Mouse (Mus musculus) embryonic facial prominence, embryonic 15.5 days (tissue): ENCODE results near the gene Mthfd1. TPM values are rescaled to one million over a fixed set of nuclear protein-coding genes. Genes with fewer than 3 reads are reported as not detected.
A peak's percentile ranks its signal among the peaks of the same experiment; 100 is the strongest.

ENCODE experiments used
- ATAC-seq: fragments of 200-750 bp; cut with Nextera tagmentation; 2 replicates; pipeline ENCODE4 v1.8.0; 2017; ENCODE audit warnings: low read depth, moderate TSS enrichment; ENCODE audit not compliant: insufficient number of reproducible peaks, low FRiP score, low TSS enrichment
- H3K27ac ChIP-seq: fragments of 300-500 bp; sonication (generic); replicated peaks from 2 replicates; pipeline ENCODE4 v1.5.1; 2015; ENCODE audit warnings: mild to moderate bottlenecking, inconsistent platforms
- H3K27me3 ChIP-seq: fragments of 300-500 bp; sonication (generic); 2 replicates; pipeline ENCODE4 v1.6.1; 2015; ENCODE audit warnings: inconsistent platforms
- H3K36me3 ChIP-seq: fragments of 300-500 bp; sonication (generic); 2 replicates; pipeline ENCODE4 v1.6.1; 2015; ENCODE audit warnings: mild to moderate bottlenecking, inconsistent platforms
- H3K4me1 ChIP-seq: fragments of 300-500 bp; sonication (generic); 2 replicates; pipeline ENCODE4 v1.6.1; 2015; ENCODE audit warnings: inconsistent platforms
- H3K4me2 ChIP-seq: fragments of 300-500 bp; sonication (generic); replicated peaks from 2 replicates; pipeline ENCODE4 v1.6.1; 2015; ENCODE audit warnings: mild to moderate bottlenecking, inconsistent platforms
- H3K4me3 ChIP-seq: fragments of 300-500 bp; sonication (generic); replicated peaks from 2 replicates; pipeline ENCODE4 v1.5.1; 2015; ENCODE audit warnings: mild to moderate bottlenecking, inconsistent platforms
- H3K9ac ChIP-seq: fragments of 300-500 bp; sonication (generic); 2 replicates; pipeline ENCODE4 v1.6.1; 2015; ENCODE audit warnings: inconsistent platforms
- H3K9me3 ChIP-seq: fragments of 300-500 bp; sonication (generic); replicated peaks from 2 replicates; pipeline ENCODE4 v1.6.1; 2016; ENCODE audit warnings: inconsistent platforms
- WGBS: fragments of 180-500 bp; shearing (Covaris S2); methylation state at CpG from one replicate; pipeline ENCODE4 v1.1.7; 2015; 5-methylcytosine and 5-hydroxymethylcytosine counted together
- polyA plus RNA-seq: library from polyadenylated mRNA; unstranded; fragments of >200 nt; fragmentation: Nextera tagmentation; extraction: Ambion mirVana; gene quantifications from 2 replicates; pipeline ENCODE4 v1.2.1, GENCODE M21; 2015

Mthfd1 gene
- polyA plus RNA-seq, 1 experiment from 2014 or later = 56.6 TPM

DNA sequence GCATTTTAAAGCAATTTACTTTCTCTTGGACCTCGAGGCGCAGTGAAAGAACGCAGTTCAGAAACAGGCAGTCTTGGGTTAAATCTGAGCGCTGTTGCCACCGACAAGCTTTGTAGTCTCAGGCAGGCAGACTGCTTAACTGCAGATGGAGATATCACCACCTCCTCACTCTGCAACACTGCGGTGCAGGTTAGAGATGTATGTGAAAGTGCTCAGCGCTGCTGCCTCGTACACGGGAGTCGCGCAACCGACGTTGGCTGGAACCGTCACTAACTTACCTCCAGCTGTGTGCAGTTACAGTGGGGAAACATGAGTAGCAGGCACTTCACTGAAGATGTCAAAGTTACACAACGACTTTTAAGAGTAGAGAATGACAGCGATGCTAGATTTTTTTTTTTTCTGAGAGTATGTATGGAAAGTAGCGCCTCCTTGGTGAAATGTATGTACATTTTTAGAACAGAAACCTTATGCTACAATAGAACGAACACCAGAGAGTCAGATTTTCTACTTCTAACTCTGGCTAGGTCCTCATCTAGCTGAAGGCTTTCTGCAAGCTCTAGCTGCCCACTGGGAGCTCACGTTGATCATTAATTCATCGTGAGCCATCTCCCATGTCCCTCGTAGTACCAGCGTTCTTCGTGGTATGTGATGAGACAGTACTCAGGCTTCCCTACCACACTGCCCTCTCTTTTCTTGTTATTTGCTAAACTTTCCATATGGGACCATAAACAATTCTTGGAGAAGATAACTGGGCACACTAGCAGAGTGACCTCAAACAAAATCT is 71.5 kb downstream of the Mthfd1 start:
- H3K4me2 ChIP-seq = no peak overlapping the region
- no peak overlapping the region for H3K4me3 ChIP-seq
- 0 out of 2 replicates have a peak, but pooled peaks cover 14% of the 10 kb centered on the region for H3K4me1 ChIP-seq
- H3K27me3 ChIP-seq = no peaks in the 10 kb centered on the region
- no peak for ATAC-seq
- 0 out of 2 replicates have a peak, but pooled peaks cover 6% of the 10 kb centered on the region for H3K36me3 ChIP-seq
- H3K9me3 ChIP-seq = no peaks in the 10 kb centered on the region
- WGBS = 79% methylated on average over 23 of the region's 23 CpGs
- no peak overlapping the region for H3K27ac ChIP-seq
- H3K9ac ChIP-seq = no peak overlapping the region

DNA sequence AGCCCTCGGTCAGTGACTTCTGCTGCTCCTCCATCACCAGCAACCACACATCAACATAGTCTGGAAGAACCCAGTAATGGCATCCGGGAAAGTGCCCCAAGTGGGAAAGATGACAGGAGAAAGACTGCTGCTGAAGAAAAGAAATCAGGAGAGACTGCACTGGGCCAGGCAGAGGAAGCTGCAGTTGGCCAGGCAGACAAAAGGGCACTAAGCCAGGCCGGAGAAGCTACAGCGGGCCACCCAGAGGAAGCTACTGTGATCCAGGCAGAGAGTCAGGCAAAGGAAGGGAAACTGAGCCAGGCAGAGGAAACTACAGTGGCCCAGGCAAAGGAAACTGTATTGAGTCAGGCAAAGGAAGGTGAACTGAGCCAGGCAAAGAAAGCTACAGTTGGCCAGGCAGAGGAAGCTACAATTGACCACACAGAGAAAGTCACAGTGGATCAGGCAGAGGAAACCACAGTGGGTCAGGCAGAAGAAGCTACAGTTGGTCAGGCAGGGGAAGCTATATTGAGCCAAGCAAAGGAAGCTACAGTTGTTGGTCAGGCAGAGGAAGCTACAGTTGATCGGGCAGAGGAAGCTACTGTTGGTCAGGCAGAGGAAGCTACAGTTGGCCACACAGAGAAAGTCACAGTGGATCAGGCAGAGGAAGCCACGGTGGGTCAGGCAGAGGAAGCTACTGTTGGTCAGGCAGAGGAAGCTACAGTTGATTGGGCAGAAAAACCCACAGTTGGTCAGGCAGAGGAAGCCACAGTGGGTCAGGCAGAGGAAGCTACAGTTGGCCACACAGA is 73.7 kb downstream of the Mthfd1 start:
- H3K4me1 ChIP-seq = 0 out of 2 replicates have a peak, but pooled peaks cover 14% of the 10 kb centered on the region

DNA sequence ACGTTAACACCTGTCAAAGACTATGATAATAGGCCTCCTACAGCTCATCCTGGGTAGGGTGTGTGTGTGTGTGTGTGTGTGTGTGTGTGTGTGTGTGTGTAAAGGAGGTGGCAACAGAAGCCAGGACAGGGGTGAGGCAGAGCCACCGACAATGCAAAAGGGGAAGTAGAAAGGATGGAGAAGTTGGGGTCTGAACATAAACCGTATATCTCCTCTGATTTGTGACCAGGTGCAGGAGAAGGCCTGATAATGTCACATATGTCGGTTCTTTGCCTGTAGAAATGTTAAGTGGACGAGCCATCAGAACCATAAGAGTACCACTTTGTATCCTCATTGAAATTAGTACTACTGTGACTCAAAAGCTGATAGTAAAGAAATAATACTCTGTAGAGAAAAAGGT is 78.6 kb downstream of the Mthfd1 start:
- no peak for ATAC-seq
- no peaks in the 10 kb centered on the region for H3K36me3 ChIP-seq

More for the DNA sequence above, 73.7 kb downstream of the Mthfd1 start:
- WGBS = 87% methylated on average over 6 of the region's 6 CpGs
- H3K9me3 ChIP-seq = no peaks in the 10 kb centered on the region
- no peaks in the 10 kb centered on the region for H3K36me3 ChIP-seq
- no peaks in the 10 kb centered on the region for H3K27me3 ChIP-seq
- no peak for ATAC-seq
- H3K4me2 ChIP-seq = no peak overlapping the region
- H3K4me3 ChIP-seq = no peak overlapping the region
- H3K27ac ChIP-seq = no peak overlapping the region
- H3K9ac ChIP-seq = no peak overlapping the region

DNA sequence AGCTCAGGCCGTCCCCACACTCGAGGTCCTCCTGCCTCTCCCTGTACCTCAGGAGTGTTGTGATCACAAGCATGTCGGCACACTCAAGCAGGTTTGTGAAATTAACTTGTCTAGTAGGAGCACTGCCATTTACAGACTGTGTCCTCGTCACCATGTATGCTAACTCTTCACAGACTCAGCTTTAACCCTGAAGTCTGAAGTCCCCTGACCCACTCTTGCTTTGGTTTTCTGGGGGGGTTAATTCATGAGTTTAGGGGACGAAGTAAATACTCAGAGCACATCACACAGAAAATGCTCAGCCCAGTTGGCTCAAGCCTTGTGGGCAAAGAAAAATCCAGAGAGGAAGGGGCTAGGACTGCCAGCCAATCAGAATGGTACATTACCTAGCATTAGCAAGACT is 80.5 kb downstream of the Mthfd1 start:
- H3K4me1 ChIP-seq = no peaks in the 10 kb centered on the region
- no peak overlapping the region for H3K9ac ChIP-seq
- no peak for ATAC-seq
- H3K4me3 ChIP-seq = no peak overlapping the region
- no peak overlapping the region for H3K4me2 ChIP-seq
- no peaks in the 10 kb centered on the region for H3K27me3 ChIP-seq
- no peaks in the 10 kb centered on the region for H3K36me3 ChIP-seq
- H3K27ac ChIP-seq = no peak overlapping the region
- WGBS = 81% methylated on average over 5 of the region's 5 CpGs
- H3K9me3 ChIP-seq = no peaks in the 10 kb centered on the region

More for the DNA sequence above, 78.6 kb downstream of the Mthfd1 start:
- no peaks in the 10 kb centered on the region for H3K9me3 ChIP-seq
- H3K27ac ChIP-seq = no peak overlapping the region
- no peak overlapping the region for H3K9ac ChIP-seq
- H3K4me2 ChIP-seq = no peak overlapping the region
- H3K4me1 ChIP-seq = no peaks in the 10 kb centered on the region
- no peaks in the 10 kb centered on the region for H3K27me3 ChIP-seq
- H3K4me3 ChIP-seq = no peak overlapping the region
- 90% methylated on average over 5 of the region's 5 CpGs for WGBS

DNA sequence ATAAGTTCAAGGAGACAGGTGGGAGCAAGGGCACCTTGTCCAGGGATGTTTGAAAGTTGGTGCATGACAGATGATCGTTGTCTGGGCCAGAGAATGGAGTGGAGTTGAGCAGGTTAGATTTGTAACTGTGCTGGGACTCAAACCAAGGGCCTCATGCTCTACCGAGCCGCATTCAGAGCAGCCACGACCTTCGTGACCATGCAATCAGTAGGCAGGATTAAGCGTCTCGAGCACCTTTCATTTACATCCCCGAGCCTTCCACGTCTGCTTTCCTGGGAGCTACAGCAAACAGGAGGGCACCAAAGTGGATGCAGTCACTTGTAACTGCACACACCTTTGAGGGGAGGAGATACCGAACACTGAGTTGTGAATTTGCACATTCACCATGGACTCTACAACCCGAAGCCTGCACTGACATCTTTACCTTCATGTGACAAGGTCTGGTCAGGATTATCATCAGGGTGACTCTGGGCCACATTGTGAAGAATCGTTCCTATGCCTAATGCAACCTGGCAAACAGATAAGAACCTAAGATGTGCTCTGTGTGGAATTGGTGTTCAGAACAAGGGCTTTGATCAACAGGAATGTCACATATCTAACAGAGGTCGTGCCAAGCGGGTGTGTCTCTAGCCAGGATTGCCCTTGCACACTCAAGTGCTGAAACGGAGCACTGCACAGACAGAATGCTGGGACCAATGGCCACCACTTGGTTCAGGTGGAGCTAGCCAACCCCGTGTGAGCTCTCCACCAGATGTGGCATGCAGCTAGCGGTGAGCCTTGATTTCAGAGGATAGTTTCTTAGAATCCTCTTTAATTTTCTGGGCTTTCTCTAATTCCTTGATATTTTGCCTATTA is 81.2 kb downstream of the Mthfd1 start:
- Histone ChIP-seq H3K27ac (no peak overlapping the region), H3K4me3 (no peak overlapping the region), H3K4me2 (no peak overlapping the region), H3K4me1 (no peaks in the 10 kb centered on the region), H3K9me3 (no peaks in the 10 kb centered on the region), H3K27me3 (no peaks in the 10 kb centered on the region), H3K36me3 (no peaks in the 10 kb centered on the region), H3K9ac (no peak overlapping the region)
- 76% methylated on average over 17 of the region's 17 CpGs for WGBS
- no peak for ATAC-seq

DNA sequence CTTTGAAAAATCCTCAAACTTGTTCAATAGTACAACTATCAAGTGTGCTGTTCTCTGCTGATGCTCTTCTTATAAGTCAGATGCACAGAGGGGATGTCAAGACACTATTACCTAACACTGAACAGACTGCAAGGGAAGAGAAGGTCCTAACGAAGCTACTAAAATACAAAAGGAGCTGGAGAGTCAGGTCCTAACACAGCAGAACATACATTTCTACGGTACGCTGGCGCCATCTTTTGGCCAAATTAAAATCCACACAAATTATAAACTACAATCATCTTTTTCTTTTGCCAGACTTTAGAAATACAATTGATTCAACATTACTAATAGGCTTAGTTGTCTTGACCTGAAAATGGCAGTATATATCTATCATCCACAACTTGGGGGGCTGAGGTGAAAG is 86.0 kb downstream of the Mthfd1 start:
- no peak overlapping the region for H3K27ac ChIP-seq
- H3K9me3 ChIP-seq = no peaks in the 10 kb centered on the region
- peaks cover 2% of the 10 kb centered on the region; the same call in 1 of the 2 replicates for H3K36me3 ChIP-seq
- no peak overlapping the region for H3K9ac ChIP-seq
- no peaks in the 10 kb centered on the region for H3K4me1 ChIP-seq
- no peak overlapping the region for H3K4me3 ChIP-seq
- no peak overlapping the region for H3K4me2 ChIP-seq
- 7% methylated on average over 4 of the region's 4 CpGs for WGBS
- ATAC-seq = no peak
- H3K27me3 ChIP-seq = no peaks in the 10 kb centered on the region

DNA sequence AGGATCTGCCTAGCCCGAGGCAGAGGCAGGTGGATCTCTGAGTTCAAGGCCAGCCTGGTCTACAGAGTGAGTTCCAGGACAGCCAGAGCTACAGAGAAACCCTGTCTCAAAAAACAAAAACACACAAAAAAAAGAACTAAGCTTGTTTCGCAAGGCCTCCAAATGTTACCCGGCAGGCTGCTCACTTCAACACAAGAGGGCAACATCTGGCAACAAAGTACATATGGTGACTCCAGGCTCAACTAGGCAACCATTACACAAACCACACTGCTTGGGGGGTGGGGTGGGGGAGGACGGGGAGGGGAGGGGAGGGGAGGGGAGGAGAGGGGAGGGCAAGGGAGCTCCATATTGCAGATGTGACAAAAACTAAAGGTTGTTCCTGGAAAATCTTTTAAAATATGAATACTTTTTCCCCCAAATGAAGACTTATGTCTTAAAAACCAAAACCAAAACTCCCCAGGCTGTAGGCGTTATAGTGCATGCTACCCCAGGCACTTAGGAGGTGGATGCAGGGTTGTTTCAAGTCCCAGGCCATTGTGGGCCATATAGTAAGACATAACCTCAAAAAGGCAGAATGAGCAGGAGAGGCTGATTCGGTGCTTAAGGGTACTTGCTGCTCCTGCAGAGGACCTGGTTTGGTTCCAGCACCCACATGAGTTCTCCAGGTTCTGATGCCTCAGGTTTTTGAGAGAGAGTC is 90.8 kb downstream of the Mthfd1 start:
- no peak overlapping the region for H3K4me3 ChIP-seq
- no peak overlapping the region for H3K4me2 ChIP-seq
- H3K36me3 ChIP-seq = peaks cover 27% of the 10 kb centered on the region
- no peaks in the 10 kb centered on the region for H3K9me3 ChIP-seq
- no peak overlapping the region for H3K9ac ChIP-seq
- H3K27ac ChIP-seq = no peak overlapping the region
- H3K27me3 ChIP-seq = no peaks in the 10 kb centered on the region
- no peaks in the 10 kb centered on the region for H3K4me1 ChIP-seq
- ATAC-seq = no peak
- 74% methylated on average over 5 of the region's 6 CpGs for WGBS

DNA sequence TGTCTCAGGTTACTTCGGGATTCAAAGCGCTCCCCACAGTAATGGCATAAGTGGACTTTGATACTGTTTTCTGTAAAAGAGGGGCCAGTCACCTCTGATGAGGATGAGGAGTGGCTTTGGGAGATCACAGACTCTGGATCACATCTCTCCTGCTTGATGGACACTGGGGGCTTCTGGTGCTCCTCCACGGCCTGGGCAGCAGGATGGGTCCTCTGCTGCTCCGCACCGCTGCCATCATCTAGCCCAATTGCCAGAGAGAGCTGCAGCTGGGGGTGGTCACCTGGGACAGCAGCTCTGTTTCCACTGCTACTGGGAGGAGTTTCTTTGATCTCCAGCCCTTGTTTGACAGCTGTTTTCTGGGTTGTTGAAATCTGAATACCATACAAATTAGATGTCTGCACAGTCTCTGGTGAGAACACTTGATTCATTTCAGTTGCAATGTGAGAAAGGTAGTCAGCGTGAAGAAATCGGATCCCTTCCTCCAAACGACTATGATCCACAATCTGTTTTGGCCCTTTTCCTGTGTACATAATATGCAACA is 94.7 kb downstream of the Mthfd1 start:
- H3K27ac ChIP-seq = no peak overlapping the region
- peaks cover 24% of the 10 kb centered on the region for H3K36me3 ChIP-seq
- no peak overlapping the region for H3K9ac ChIP-seq
- H3K4me2 ChIP-seq = no peak overlapping the region
- 0 out of 2 replicates have a peak, but pooled peaks have one; percentile 43 for ATAC-seq
- no peak overlapping the region for H3K4me3 ChIP-seq
- no peaks in the 10 kb centered on the region for H3K9me3 ChIP-seq
- H3K27me3 ChIP-seq = no peaks in the 10 kb centered on the region
- 51% methylated on average over 8 of the region's 8 CpGs for WGBS
- no peaks in the 10 kb centered on the region for H3K4me1 ChIP-seq

DNA sequence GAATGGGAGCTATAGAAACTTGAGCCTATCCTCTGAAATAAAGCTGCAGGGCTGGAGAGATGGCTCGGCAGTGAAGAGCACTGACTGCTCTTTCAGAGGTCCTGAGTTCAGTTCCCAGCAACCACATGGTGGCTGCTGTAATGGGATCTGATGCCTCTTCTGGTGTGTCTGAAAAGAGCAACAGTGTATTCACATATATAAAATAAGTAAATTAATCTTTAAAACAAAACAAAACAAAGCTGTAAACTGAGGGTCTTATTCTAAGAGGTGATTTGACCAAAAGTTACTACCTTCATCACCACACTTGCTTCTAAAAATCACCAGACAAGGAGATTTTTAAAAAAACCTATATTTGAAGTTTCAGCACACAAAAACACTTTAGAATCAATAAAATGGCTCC is 105.8 kb downstream of the Mthfd1 start:
- H3K27me3 ChIP-seq = no peaks in the 10 kb centered on the region
- H3K4me1 ChIP-seq = peaks cover 5% of the 10 kb centered on the region; the same call in 1 of the 2 replicates
- H3K9me3 ChIP-seq = no peaks in the 10 kb centered on the region
- no peak overlapping the region for H3K9ac ChIP-seq
- H3K4me2 ChIP-seq = no peak overlapping the region
- no peak for ATAC-seq
- no peak overlapping the region for H3K4me3 ChIP-seq
- WGBS = 51% methylated on average over 1 of the region's 1 CpGs
- no peak overlapping the region for H3K27ac ChIP-seq
- H3K36me3 ChIP-seq = no peaks in the 10 kb centered on the region
